Mouse (Mus musculus): Measurements from ENCODE around the gene Sgcd.

Gene Sgcd

DNA sequence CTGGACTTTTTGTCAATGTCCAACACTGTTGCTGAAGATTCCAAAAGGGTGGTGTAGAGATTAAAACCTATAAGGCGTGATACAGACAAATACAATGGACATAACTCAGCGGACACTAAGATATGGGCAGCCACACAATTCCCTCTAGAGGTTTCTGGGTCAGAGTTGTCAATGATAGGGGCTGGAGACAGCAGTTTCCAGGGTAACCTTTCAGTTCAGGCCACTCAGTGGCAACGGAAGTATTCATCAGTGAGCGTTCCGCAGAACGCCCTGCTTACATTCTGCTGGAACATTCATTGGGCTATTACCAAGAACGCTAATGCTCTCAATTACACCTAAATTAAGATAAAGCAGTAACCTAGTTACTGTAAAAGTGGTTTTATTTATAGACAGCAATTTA lies 738.5 kb downstream of the Sgcd start:
- no peak for DNase-seq

DNA sequence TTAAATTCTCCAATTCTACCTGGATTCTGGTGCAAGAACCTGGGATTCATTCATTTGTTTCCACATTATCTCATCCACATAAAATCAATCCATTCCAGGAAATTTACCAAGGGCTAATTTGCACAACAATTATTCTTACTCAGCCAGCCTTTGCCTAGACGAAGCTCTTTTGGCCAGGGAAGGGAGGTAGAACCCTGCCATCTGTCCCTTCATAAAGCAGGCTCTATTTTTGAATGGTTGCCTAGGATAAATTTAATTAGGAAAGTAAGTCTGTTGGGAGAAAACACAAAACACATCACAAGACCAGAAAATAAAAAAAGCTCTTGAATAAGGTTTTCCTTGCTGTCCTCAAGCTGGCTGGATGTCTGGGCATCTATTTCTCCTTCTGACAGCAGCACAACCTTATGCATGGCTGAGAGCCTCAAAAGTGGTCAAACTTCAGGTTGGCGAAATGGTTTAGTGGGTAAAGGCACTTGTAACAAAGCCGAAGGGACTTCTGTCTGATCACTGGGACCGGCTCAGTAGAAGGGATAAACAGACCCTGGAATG lies 740.4 kb downstream of the Sgcd start:
- DNase-seq: no peak

DNA sequence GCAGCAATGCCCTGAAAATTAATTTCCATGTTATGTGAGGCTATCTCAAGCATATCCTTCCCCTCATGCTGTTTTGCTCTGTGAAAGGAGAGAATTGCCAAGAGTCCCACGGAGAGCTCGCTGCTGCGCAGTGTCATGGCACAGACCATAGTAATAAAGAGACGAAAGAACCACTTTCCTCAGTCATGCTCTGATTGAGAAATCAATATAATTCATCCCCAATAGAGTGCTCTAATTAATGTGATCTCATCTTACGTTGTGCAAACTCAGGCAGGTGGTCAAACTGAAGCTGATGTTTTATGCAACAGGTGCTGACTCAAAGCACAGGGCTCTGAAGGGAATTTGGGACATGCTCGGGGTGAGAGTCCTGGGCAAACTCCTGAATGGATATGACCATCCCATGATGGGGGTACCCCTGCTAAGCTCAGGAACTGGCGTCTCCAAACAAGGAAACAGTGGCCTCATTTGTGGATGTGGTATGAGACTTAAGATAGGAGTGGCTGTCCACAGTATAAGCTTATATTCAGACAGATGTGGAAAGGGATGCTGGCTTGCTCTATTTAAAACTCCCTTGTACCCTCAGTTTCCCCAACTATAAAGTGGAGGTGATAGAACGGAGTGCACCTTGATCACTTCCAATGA lies 740.9 kb downstream of the Sgcd start:
- no peak for DNase-seq

DNA sequence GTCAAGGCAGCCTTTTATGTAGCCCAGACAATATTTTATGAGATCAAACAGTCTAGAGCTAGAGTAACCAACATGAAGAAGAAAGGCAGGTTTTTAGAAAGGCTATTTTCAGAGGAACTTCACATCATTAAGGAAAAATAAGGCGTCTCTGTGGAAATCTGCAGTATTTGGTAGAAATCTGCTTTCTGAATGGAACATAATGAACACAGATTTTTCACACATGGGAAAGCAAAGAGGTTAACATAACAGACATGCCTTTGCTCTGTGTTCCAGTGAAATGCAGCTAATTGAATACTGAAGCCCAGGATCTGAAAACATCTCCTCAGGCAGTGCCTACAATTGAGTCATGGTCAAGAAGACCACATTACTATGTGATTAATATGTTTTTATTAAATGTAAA lies 746.4 kb downstream of the Sgcd start:
- no peak for DNase-seq

- no peak for DNase-seq
Measured at GRCm38 (mm10) chr11:47228222-47228621, 760.5 kb downstream of the Sgcd start.

DNA sequence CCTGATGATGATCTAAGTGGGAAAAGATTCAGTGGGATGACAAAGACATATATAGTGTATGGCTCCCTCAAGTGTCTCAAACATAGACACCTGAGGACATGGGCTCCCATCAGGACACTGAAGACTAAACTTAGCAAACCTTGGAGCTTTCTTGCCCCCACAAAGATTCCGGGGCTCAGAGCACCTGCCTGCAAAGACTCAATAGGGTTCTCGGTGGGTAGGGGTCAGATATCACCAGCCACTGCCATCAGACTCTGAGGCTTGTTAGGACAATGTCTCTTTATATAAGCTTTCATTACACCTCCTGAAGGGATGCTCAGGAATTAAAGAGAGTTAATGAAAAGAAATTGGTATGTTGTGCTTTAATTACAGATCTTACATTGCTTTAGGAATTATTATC lies 764.6 kb downstream of the Sgcd start:
- DNase-seq: no peak

DNA sequence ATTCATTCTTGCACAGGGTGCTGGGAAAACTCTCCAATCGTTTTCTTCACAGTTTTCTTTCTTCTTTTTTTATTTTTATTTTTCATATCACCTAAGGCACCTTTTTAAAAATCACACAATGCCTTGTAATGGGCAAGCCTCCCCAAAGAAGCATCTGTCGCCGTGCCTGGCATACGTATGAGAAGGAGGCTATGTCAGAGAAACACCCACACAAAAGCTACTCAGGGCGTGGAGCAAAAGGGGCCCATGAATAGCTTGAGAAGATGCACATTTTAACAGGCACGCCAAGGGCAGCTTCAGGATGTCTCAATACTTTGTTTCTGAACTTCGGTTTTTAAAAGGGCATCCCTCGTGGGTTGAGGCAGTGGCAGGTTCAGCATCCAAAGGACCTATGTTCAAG lies 777.2 kb downstream of the Sgcd start:
- DNase-seq: no peak

DNA sequence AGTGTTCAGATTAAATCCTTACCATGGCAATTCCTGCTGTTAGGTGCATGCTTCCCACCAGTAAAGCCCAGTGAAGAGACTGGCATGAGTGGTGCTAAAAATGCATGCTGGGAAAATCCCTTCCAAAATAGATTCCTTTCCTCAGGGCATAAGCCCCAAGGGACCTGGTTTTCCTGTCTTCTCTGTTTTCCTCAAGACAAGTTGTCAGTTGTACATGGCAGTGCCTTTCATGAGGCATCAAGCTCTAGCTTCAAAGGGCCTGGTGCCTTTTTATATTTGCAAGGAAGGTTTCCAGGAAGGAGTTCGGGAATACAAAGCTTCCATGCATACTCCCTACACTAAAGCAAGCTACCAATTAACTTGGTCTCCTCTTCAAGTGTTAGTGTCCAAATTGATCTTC lies 782.3 kb downstream of the Sgcd start:
- no peak for DNase-seq

DNA sequence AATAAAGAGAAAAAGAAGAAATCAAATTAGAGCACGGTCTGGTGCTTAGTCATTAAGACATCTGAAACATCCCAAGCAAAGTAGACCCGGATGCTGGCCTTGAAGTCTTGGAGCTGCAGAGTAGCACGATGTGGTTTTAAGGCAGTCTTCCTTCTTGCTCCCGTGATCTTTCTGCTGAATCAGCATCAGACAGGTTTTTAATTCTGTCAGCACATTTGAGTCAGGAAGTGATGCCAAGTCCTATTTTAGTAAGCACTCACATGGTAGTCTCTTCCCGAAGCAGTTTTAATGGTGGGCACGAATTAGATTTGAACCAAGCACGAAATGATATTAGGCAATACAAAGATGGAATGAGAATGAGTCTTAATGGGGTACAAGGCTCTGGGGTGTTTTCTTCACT lies 789.7 kb downstream of the Sgcd start:
- no peak for DNase-seq

DNA sequence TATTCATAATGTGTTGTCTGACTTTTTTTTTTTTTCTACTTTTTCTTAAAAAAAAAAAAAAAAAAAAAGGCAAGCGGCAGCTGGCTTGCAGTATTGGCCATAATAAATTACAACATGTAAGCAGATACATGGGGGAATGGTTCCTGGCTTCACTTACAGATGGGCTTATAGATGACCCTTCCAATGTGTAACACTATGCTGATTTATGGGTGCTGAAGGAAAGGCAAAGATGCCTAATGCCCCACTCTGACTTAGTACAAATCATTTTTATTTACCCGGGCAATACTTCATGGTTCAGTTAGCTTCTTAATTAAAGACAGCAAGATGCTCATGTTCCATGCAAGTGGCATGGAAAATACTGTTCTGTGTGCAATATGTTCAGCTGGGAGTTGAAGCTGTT lies 800.2 kb downstream of the Sgcd start:
- DNase-seq: no peak

DNA sequence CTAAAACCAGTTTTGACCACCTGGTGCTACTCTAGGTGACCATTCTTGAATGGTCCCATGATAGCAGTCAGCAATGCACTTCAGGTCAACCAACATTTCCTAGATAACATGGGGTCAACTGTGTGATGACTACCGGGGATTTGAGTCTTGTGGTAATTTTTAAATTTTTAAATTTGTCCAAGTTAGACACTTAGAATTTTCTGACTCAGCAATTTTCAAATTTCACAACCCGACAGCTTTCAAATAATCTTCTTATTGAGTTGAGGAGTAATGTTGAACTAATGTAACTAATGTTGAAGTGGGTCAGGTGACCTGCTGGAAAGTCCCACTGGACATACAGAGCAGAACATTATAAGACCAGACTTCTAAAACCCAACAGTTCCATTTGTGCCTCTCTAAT lies 813.8 kb downstream of the Sgcd start:
- no peak for DNase-seq

DNA sequence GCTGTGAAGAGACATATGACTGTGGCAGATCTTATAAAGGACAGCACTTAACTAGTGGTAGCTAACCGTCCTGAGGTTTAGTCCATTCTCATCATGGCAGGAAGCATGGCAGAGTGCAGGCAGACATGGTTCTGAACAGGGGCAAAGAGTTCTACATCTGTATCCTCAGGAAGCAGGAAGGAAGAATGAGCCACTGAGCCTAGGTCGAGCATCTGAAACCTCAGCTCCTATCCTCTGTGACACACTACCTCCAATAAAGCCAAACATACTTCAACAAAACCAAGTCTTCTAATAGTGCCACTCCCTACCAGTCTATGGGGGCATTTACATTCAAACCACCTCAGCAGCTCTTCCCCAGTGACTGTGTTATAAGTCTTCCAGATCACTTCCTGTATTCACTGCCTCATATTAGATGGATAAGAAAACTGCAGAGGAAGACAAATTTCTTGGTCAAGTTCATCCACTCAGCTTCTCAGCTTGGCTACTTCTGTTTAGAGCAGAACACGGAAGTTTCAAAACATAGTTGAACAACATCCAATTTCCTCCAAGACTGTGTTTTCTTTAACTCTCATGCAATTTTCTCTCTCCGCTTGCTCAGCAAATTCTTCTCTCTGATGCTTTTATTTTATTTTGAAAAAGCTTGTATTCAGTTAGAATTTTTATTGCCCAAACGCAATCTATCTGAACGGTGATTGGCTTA lies 817.7 kb downstream of the Sgcd start:
- DNase-seq: no peak

DNA sequence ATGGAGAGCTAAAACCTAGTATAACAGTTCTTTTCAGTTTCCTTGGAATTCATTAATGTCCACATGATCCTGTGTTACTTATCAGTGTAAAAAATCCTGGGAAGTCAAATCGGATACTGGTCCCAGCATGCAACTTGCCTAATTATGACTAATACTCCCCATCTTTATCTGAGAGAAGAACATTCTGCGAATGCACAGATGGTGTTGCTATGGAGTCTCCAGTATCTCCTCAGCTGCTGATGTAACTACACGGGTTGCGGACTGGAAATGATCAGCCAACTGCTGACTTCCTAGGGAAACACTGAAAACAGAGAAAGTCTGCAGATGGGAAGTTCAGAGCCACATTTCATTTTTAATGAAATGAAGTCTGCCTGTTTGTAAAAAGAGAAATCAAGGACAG lies 821.4 kb downstream of the Sgcd start:
- DNase-seq: peak; percentile 16

DNA sequence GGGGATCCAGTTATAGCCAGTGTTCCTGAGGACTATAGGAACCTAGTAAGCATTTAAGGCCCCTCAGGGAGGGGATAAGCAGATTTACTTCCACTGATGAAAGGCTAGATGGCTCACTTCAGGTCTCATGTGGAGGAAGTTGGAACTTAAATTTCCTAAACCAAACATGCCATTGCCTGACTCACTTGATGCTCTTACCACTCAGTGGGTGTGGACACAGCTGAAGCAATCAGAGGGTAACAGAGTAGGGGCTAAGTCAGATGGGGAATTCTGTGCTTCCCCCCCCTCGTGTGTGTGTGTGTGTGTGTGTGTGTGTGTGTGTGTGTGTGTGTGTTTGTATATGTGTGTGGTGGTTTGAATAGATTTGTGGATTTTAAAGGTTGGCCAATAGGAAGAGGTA lies 830.7 kb downstream of the Sgcd start:
- DNase-seq: no peak

GRCm38 (mm10) chr11:47156730-47157693 lies 831.8 kb downstream of the Sgcd start:
- no peak for DNase-seq

DNA sequence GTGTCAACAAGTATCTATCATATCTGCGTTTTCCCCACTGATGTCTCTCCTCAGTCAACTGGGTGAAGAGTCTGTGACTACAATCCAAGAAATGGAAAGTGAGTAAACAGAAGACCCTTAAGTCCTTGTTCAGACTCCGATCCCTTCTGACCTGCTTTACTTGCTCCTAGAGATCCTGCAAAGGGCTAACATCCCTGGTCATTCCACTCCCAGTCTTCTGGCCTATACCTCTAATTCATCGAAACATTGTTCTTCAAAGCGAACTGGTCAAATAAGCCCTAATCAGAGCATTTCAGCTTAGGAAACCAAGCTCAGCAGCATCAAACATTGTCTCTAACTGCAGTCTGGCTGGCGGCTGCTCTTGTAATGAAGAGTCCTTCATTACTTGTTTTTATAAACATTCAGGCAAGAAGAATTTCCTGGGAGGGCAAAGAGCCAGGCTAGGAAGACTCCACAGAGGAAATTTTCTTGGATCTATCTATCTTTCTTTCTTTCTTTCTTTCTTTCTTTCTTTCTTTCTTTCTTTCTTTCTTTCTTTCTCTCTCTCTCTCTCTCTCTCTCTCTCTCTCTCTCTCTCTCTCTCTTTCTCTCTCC lies 833.8 kb downstream of the Sgcd start:
- no peak for DNase-seq

DNA sequence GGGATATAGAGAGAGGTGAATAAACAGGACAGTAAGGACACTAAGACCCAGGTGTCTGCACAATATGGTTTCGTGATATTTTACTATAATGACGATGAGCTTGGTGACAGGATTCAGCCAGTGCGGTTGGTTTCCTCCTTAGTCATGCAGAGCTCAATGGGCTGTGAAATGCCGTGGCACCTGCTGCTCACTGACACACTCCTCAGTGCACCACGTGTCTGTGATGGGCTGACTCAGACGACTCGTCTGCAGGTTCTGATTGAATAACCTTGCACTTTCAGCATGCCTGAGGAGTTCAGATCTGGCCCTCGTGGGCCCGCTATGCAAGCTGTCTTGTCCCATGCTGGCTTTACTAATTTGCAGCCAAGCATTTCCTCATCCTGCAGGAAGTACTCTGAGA lies 839.2 kb downstream of the Sgcd start:
- DNase-seq: no peak

GRCm38 (mm10) chr11:47139867-47140266 lies 848.9 kb downstream of the Sgcd start:
- DNase-seq: no peak

- DNase-seq: no peak
Measured at GRCm38 (mm10) chr11:47139271-47139670, 849.5 kb downstream of the Sgcd start.

- DNase-seq: no peak
Measured at GRCm38 (mm10) chr11:47132410-47132809, 856.4 kb downstream of the Sgcd start.

- DNase-seq: no peak
Measured at GRCm38 (mm10) chr11:47130432-47130831, 858.3 kb downstream of the Sgcd start.

- DNase-seq: no peak
Measured at GRCm38 (mm10) chr11:47129992-47130391, 858.8 kb downstream of the Sgcd start.

GRCm38 (mm10) chr11:47129166-47129565 lies 859.6 kb downstream of the Sgcd start:
- DNase-seq: no peak
